In genomic region chr2:165420195-165420594, GRCm38 (mm10) we compare ENCODE assay signal across 18 mouse cellular contexts. TPM values are rescaled to one million over a fixed set of nuclear protein-coding genes. Genes with fewer than 3 reads are reported as not detected.
DNase-seq lines count a peak whose midpoint lies in the region; ATAC-seq and TF ChIP-seq lines count a peak whose summit lies in the region.
"Had no signal": no experiment of that assay in that cellular context is flagged by ENCODE, and none has a peak within 500 bp of the region (broad histone marks: within the 10 kb centered on the region; RNA-seq: fewer than 3 reads in every experiment).

No protein-coding gene starts in this region.

- no peak overlapping the region for H3K9ac ChIP-seq in forebrain, postnatal 0 days
- H3K9ac ChIP-seq in midbrain, embryonic 14.5 days (replicated peaks; ENCODE audit: low read length), result no peak overlapping the region
- H3K9ac ChIP-seq: lung, embryonic 15.5 days had no signal

- H3K27ac ChIP-seq in forebrain, postnatal 0 days (ENCODE audit: low read depth, low read length), result peak overlapping the region; percentile 72
- H3K27ac ChIP-seq in midbrain, embryonic 14.5 days (replicated peaks; ENCODE audit: low read depth, low read length), result peak overlapping the region; percentile 69
- H3K27ac ChIP-seq: liver, embryonic 12.5 days; lung, embryonic 15.5 days had no signal

- no peaks in the 10 kb centered on the region for H3K27me3 ChIP-seq in forebrain, postnatal 0 days (ENCODE audit: insufficient read depth, low read length)
- no peaks in the 10 kb centered on the region for H3K27me3 ChIP-seq in midbrain, embryonic 14.5 days (ENCODE audit: control insufficient read depth, insufficient read depth, low read length)
- H3K27me3 ChIP-seq: liver, embryonic 12.5 days; lung, embryonic 15.5 days had no signal

- H3K9me3 ChIP-seq in forebrain, postnatal 0 days (ENCODE audit: low read length), result no peaks in the 10 kb centered on the region
- H3K9me3 ChIP-seq in midbrain, embryonic 14.5 days (ENCODE audit: control insufficient read depth, low read length), result no peaks in the 10 kb centered on the region
- H3K9me3 ChIP-seq: liver, embryonic 12.5 days; lung, embryonic 15.5 days had no signal

- H3K4me3 ChIP-seq in forebrain, postnatal 0 days (ENCODE audit: low read depth, low read length), result no peak overlapping the region
- no peak overlapping the region for H3K4me3 ChIP-seq in midbrain, embryonic 14.5 days (replicated peaks; ENCODE audit: low read depth, low read length)
- H3K4me3 ChIP-seq: liver, embryonic 12.5 days; lung, embryonic 15.5 days had no signal

- 0 out of 2 replicates have a peak, but pooled peaks have one; percentile 26 for ATAC-seq in cerebellum, adult (ENCODE audit: insufficient number of reproducible peaks, low FRiP score, low TSS enrichment)
- peak; percentile 47 for ATAC-seq in forebrain, postnatal 0 days
- ATAC-seq in midbrain, embryonic 14.5 days (ENCODE audit: low FRiP score, low TSS enrichment), result no peak
- ATAC-seq: intestine, postnatal 0 days; liver, embryonic 12.5 days had no signal

- TF ChIP-seq CTCF in forebrain, postnatal 0 days (IDR thresholded peaks at IDR 0.05; ENCODE audit: low read depth), result no peak

- H3K36me3 ChIP-seq in forebrain, postnatal 0 days (ENCODE audit: insufficient read depth), result no peaks in the 10 kb centered on the region
- H3K36me3 ChIP-seq in midbrain, embryonic 14.5 days (ENCODE audit: control insufficient read depth, insufficient read depth, low read length), result no peaks in the 10 kb centered on the region
- H3K36me3 ChIP-seq: liver, embryonic 12.5 days; lung, embryonic 15.5 days had no signal

- H3K4me1 ChIP-seq in forebrain, postnatal 0 days (ENCODE audit: insufficient read depth), result no peaks in the 10 kb centered on the region
- H3K4me1 ChIP-seq in midbrain, embryonic 14.5 days (ENCODE audit: control insufficient read depth, insufficient read depth, low read length), result peaks cover 31% of the 10 kb centered on the region; the same call in 1 of the 2 replicates
- H3K4me1 ChIP-seq: lung, embryonic 15.5 days had no signal

- no peak overlapping the region for H3K4me2 ChIP-seq in forebrain, postnatal 0 days (ENCODE audit: low read depth)
- H3K4me2 ChIP-seq in midbrain, embryonic 14.5 days (ENCODE audit: low read length), result no peak overlapping the region
- H3K4me2 ChIP-seq: liver, embryonic 12.5 days; lung, embryonic 15.5 days had no signal

- DNase-seq in cerebellum, postnatal 10 days, result no peak
- DNase-seq in brain, adult 2 months (ENCODE audit: low read depth, low spot score), result peak; percentile 19
- no peak for DNase-seq in forebrain, postnatal 0 days
- DNase-seq in midbrain, embryonic 14.5 days, result peak; percentile 16
- DNase-seq in right cerebral cortex, postnatal 36 days (ENCODE audit: low spot score in 2 of 2), result no peak
- no peak for DNase-seq in adrenal gland, postnatal 10 days
- DNase-seq in urinary bladder, postnatal 36 days (ENCODE audit: low spot score in 2 of 2), result no peak
- DNase-seq: adrenal gland, postnatal 14 days; gastrocnemius, postnatal 10 days; heart, postnatal 14 days; kidney, postnatal 14 days; thymus, adult 18-20 months had no signal

- 23% methylated on average over 2 of the region's 2 CpGs for WGBS in forebrain, postnatal 0 days
- WGBS in midbrain, embryonic 14.5 days, result 27% methylated on average over 2 of the region's 2 CpGs

RNA-seq across cellular contexts. Expression of gene Ocstamp, which starts 20.0 kb away (rescaled TPM):
- not detected in 2 replicates for total RNA-seq in forebrain, postnatal 0 days (2014; rRNA removed)
- not detected in 2 replicates for polyA plus RNA-seq in forebrain, postnatal 0 days (2015; fragmentation: Nextera tagmentation; extraction: Ambion mirVana)
- polyA plus RNA-seq in midbrain, embryonic 14.5 days (2014; fragmentation: Nextera tagmentation; extraction: Ambion mirVana), result 0.08 TPM in 1 of 2 replicates, not detected in the other
- under 1 TPM; 0.30 to 0.51 TPM for total RNA-seq in adrenal gland, postnatal 10 days (2021)
- total RNA-seq: heart, postnatal 14 days; layer of hippocampus, postnatal 14 days; left cerebral cortex, postnatal 36 days had no signal
- polyA plus RNA-seq: lung, embryonic 15.5 days had no signal

RNA-seq across cellular contexts. Expression of gene Zfp334, which starts 32.1 kb away (rescaled TPM):
- total RNA-seq in forebrain, postnatal 0 days (2014; rRNA removed), result 16.7 and 22.4 TPM in 2 replicates
- polyA plus RNA-seq in forebrain, postnatal 0 days (2015; fragmentation: Nextera tagmentation; extraction: Ambion mirVana), result 2.8 and 4.6 TPM in 2 replicates
- polyA plus RNA-seq in midbrain, embryonic 14.5 days (2014; fragmentation: Nextera tagmentation; extraction: Ambion mirVana), result 11.7 and 15.7 TPM in 2 replicates
- total RNA-seq in adrenal gland, postnatal 10 days (2021), result 1 to 10 TPM; 5.1 to 6.0 TPM

RNA-seq across cellular contexts. Expression of gene Zfp663, which starts 51.7 kb away (rescaled TPM):
- total RNA-seq in forebrain, postnatal 0 days (2014; rRNA removed), result 3.2 and 14.4 TPM in 2 replicates
- 2.1 and 3.3 TPM in 2 replicates for polyA plus RNA-seq in forebrain, postnatal 0 days (2015; fragmentation: Nextera tagmentation; extraction: Ambion mirVana)
- 8.4 and 10.8 TPM in 2 replicates for polyA plus RNA-seq in midbrain, embryonic 14.5 days (2014; fragmentation: Nextera tagmentation; extraction: Ambion mirVana)
- total RNA-seq in adrenal gland, postnatal 10 days (2021), result not detected
- total RNA-seq: adrenal gland, postnatal 14 days; heart, postnatal 14 days; left cerebral cortex, postnatal 36 days had no signal

RNA-seq across cellular contexts. Expression of gene Slc13a3, which starts 52.8 kb away (rescaled TPM):
- 12.7 and 24.3 TPM in 2 replicates for total RNA-seq in forebrain, postnatal 0 days (2014; rRNA removed)
- 14.4 and 18.0 TPM in 2 replicates for polyA plus RNA-seq in forebrain, postnatal 0 days (2015; fragmentation: Nextera tagmentation; extraction: Ambion mirVana)
- 3.9 and 5.5 TPM in 2 replicates for polyA plus RNA-seq in midbrain, embryonic 14.5 days (2014; fragmentation: Nextera tagmentation; extraction: Ambion mirVana)
- 10 to 100 TPM; 17.4 to 38.9 TPM for total RNA-seq in adrenal gland, postnatal 10 days (2021)
- polyA plus RNA-seq: intestine, postnatal 0 days had no signal

Comparison
In these comparisons a context has a peak if more than half of its experiments do, and no peak if none do; other contexts are left out.
1. DNase-seq: peak in brain, adult 2 months (single experiment) and midbrain, embryonic 14.5 days (single experiment); none in cerebellum, postnatal 10 days (0 of 2), forebrain, postnatal 0 days (single experiment), right cerebral cortex, postnatal 36 days (0 of 2), adrenal gland, postnatal 10 days (single experiment) and urinary bladder, postnatal 36 days (0 of 2).